Mouse (Mus musculus) ES-E14 (cell line): ENCODE results near the gene Rgs19. TPM values are rescaled to one million over a fixed set of nuclear protein-coding genes. Genes with fewer than 3 reads are reported as not detected.

ENCODE experiments used
- DNase-seq: peaks from one replicate; pipeline ENCODE4 v3.0.0-alpha.2; 2013; ENCODE audit warnings: low read depth, low spot score
- H3K27ac ChIP-seq: 2 replicates; pipeline ENCODE4 v1.5.1; 2012; ENCODE audit warnings: low read depth, mild to moderate bottlenecking, low read length, moderate library complexity, mixed read lengths; ENCODE audit not compliant: poor library complexity, insufficient read depth, severe bottlenecking
- H3K36me3 ChIP-seq: 2 replicates; pipeline ENCODE4 v1.6.1; 2012; ENCODE audit warnings: mild to moderate bottlenecking, low read length, moderate library complexity, mixed read lengths; ENCODE audit not compliant: control insufficient read depth, poor library complexity, insufficient read depth, severe bottlenecking
- H3K4me1 ChIP-seq, 2 experiments: fragments of 150-350 bp in 1 of 2; sonication (generic) in 1 of 2; 2 replicates each; pipeline ENCODE4 v1.6.1; 2012; ENCODE audit warnings: low read length in 2 of 2, mild to moderate bottlenecking in 1 of 2, mixed read lengths in 1 of 2; ENCODE audit not compliant: control insufficient read depth in 2 of 2, insufficient read depth in 2 of 2, poor library complexity in 1 of 2
- H3K4me3 ChIP-seq, 2 experiments: fragments of 150-350 bp in 1 of 2; sonication (generic) in 1 of 2; 2 replicates each; pipeline ENCODE4 v1.5.1; 2012; ENCODE audit warnings: low read length in 2 of 2, low read depth in 1 of 2, mild to moderate bottlenecking in 1 of 2, mixed read lengths in 1 of 2; ENCODE audit not compliant: insufficient read depth in 1 of 2, poor library complexity in 1 of 2, severe bottlenecking in 1 of 2
- H3K9ac ChIP-seq: 2 replicates; pipeline ENCODE4 v1.6.1; 2012; ENCODE audit warnings: low read depth, mild to moderate bottlenecking, low read length, mixed read lengths; ENCODE audit not compliant: poor library complexity, insufficient read depth, severe bottlenecking
- H3K9me3 ChIP-seq: fragments of 150-350 bp; sonication (generic); 2 replicates; pipeline ENCODE4 v1.6.1; 2012; ENCODE audit warnings: low read depth, mild to moderate bottlenecking, low read length; ENCODE audit not compliant: control insufficient read depth, insufficient read depth
- CHD2 ChIP-seq: IDR thresholded peaks from 2 replicates; pipeline ENCODE4 v1.6.1; 2014; ENCODE audit warnings: mild to moderate bottlenecking, low read depth, low read length, inconsistent platforms
- HCFC1 ChIP-seq: IDR thresholded peaks from 2 replicates; pipeline ENCODE4 v1.6.1; 2012; ENCODE audit warnings: low read length, inconsistent platforms, borderline replicate concordance; ENCODE audit not compliant: insufficient read depth
- MAFK ChIP-seq: IDR thresholded peaks from 2 replicates; pipeline ENCODE4 v1.6.1; 2014; ENCODE audit warnings: mild to moderate bottlenecking, low read depth, low read length, inconsistent platforms; ENCODE audit not compliant: insufficient read depth
- ZC3H11A ChIP-seq: IDR thresholded peaks from 2 replicates; pipeline ENCODE4 v1.6.1; 2012; ENCODE audit warnings: low read depth, mild to moderate bottlenecking, inconsistent platforms, low read length, borderline replicate concordance
- ZNF384 ChIP-seq: IDR thresholded peaks from 2 replicates; pipeline ENCODE4 v1.6.1; 2012; ENCODE audit warnings: low read depth, low read length, inconsistent platforms
- in situ Hi-C, 2 experiments: fragments of 600-800 bp; cut with MboI; formaldehyde crosslinking; loops; one replicate each; pipeline ENCODE4 v1.15.1; 2025; ENCODE audit warnings: low sequenced_read_pairs in 2 of 2, inconsistent platforms in 1 of 2; ENCODE audit not compliant: unreplicated experiment in 2 of 2
- total RNA-seq: library from RNA; depleted of rRNA; stranded (reverse); fragments of 300-350 nt; gene quantifications from 2 replicates; pipeline ENCODE4 v1.2.3, GENCODE M21; 2012

The Rgs19 gene
- total RNA-seq, 1 experiment, result 27.3 TPM

DNA sequence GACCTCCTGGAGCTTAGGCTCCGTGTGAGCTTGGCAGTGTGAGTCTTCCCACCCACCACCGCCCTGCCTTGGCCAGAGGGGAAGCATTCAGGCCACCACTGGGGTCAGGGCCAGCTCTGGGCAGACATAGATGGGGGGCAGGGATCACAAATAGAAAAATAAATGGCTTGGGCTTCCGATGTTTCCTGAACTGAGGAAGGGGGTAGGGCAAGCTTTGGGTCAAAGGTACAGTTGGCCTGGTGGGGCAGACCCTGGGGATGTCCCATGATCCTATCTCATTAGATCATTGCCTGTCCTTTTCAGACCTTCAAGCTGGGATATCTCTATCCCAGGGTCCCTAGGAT lies 16.1 kb downstream of the Rgs19 start:
- Histone ChIP-seq H3K36me3 (no peaks in the 10 kb centered on the region), H3K4me3 (no peak overlapping the region), H3K4me1 (peaks cover 0 to 10% of the 10 kb centered on the region in 2 experiments; a peak in 1 of 4 replicates), H3K9ac (no peak overlapping the region), H3K9me3 (no peaks in the 10 kb centered on the region), H3K27ac (no peak overlapping the region)
- no peak for DNase-seq
- in situ Hi-C loops, result no loop called here
- TF ChIP-seq HCFC1 (no peak), CHD2 (no peak), ZNF384 (no peak), ZC3H11A (no peak), MAFK (no peak)

DNA sequence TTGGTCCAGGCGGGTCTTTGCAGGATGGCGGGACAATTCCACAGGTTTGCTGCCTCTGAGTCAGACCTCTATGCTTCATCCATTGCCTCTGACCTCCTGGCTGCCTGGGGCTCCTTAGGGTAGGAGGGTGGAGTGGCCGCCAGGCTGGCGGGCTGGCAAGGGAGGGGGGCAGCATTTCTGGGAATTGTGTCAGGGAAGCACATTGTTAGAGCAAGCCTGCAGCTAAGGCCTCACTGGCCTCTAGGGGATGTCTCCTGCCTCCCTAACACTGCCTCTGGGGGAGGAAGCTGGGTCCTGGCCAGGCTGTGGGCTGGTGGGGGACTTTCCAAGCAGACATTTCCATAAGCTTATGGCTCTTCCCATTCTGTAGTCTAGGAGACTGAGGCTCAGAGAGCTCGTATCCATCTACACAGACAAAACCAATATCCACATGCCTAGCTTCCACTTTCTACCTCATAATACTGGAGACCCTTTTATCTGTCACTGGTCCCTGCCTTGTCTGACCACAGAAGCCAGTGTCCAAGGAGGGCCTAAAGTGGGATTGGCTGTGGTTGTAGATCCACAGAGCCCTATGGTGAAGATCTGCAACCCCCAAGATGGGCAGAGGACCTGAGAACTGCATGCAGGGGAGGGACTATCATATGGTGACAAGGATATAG lies 16.6 kb downstream of the Rgs19 start:
- no peak for TF ChIP-seq HCFC1

DNA sequence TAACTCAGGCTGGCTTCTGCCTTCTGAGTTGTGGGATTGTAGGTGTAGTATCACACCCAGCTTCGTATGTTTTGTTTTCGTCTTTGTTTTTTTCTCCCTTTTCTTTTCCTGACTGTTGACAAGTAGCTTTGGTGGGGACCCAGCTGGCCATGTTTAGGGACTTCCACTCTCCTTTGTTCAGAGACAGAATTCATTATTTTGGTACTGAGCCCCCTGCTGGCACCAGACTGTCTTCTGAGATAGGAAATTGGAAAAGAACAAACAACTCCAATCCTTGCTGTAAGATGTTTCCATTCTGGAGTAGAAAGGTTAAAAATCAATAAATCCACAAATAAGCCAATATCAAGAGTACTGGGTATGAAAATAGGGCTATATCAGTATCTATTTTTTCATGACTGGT lies 17.4 kb downstream of the Rgs19 start:
- Histone ChIP-seq H3K9ac (no peak overlapping the region), H3K27ac (no peak overlapping the region), H3K36me3 (no peaks in the 10 kb centered on the region), H3K4me1 (peaks cover 0 to 10% of the 10 kb centered on the region in 2 experiments; a peak in 1 of 4 replicates), H3K9me3 (no peaks in the 10 kb centered on the region), H3K4me3 (no peak overlapping the region)
- DNase-seq, result no peak
- in situ Hi-C loops, result no loop called here
- TF ChIP-seq ZC3H11A, result no peak
- TF ChIP-seq HCFC1, result no peak

More for the DNA sequence above, 16.6 kb downstream of the Rgs19 start:
- Histone ChIP-seq H3K9me3 (no peaks in the 10 kb centered on the region), H3K9ac (no peak overlapping the region), H3K4me1 (peaks cover 0 to 10% of the 10 kb centered on the region in 2 experiments; a peak in 1 of 4 replicates), H3K4me3 (no peak overlapping the region), H3K36me3 (no peaks in the 10 kb centered on the region), H3K27ac (no peak overlapping the region)
- no peak for DNase-seq
- in situ Hi-C loops, result no loop called here

DNA sequence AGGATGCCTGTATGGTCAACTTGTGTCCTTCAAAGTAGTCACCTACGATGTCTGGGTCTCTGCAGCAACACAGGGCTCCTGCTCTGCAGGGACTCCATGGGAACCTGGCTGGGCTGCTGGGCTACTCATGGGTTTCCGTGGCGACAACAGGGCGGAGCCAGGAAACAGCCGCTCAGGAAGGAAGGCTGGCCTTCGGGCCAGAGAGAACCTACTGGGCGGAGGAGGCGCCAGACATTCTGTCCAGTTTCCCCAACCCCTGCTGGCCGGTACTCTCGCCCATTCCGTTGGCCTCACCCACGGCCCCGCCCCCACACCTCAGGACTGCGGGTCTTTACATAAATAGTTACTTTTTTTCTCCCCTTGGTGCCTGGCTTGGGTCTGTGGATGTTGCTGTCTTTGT lies 18.3 kb downstream of the Rgs19 start:
- Histone ChIP-seq H3K27ac (no peak overlapping the region; the same call in 1 of the 2 replicates), H3K9me3 (no peaks in the 10 kb centered on the region), H3K4me3 (no peak overlapping the region), H3K4me1 (peaks cover 0 to 10% of the 10 kb centered on the region in 2 experiments; a peak in 1 of 4 replicates), H3K9ac (no peak overlapping the region), H3K36me3 (no peaks in the 10 kb centered on the region)
- DNase-seq, result no peak
- TF ChIP-seq MAFK (no peak), ZNF384 (no peak), ZC3H11A (no peak), HCFC1 (no peak), CHD2 (no peak)
- in situ Hi-C loops, result no loop called here

DNA sequence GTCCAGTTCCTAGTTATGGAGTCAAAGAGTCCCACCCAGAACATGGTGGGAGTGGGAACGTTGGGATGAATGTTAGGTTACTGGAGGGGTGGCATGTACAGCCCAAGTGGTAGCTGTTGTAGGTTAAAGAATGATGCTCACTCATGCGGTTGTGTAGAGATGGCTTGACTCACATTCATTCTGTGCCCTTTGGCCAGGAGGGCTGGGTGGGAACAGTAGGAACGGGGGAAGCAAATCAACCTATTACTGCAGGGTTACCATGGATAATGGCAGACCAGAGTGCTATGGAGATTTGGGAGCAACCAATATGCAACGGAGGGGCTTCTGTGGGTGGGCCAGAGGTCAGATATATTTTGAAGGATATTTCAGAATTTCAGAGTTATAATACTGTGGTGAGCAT lies 18.8 kb downstream of the Rgs19 start:
- H3K4me3 ChIP-seq, result no peak overlapping the region
- no peaks in the 10 kb centered on the region for H3K36me3 ChIP-seq
- H3K27ac ChIP-seq, result no peak overlapping the region
- DNase-seq, result no peak
- peaks cover 0 to 12% of the 10 kb centered on the region in 2 experiments; a peak in 1 of 4 replicates for H3K4me1 ChIP-seq
- no peaks in the 10 kb centered on the region for H3K9me3 ChIP-seq
- H3K9ac ChIP-seq, result no peak overlapping the region
- TF ChIP-seq ZC3H11A, result no peak
- in situ Hi-C loops, result no loop called here
